Mouse (Mus musculus): ENCODE measurements at regions not wholly inside any gene's neighbourhood (a gene's known extent, or its start where the extent isn't known, plus 50 kb on each side); places are given as distances from the start of the nearest gene placed in this dataset.

DNA sequence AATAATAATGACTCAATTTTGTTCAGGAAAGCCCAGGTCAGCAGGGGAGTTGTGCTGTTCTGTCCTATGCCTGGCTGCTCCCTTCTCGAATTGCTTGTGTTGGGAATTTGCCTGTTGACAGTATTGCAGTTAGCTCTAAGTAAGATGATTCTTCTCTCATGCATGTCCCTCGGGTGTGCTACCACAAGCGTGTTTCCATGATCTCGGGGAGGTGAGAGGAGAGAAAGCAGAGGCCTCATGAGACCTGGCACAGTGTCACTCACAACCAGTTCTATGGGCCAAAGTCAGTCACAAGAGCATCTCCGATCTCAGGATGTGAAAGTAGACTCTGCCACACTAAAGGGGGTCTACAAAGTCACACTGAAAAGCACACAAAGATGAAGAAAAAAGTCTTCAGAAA lies 346.6 kb upstream of the Mmadhc start:
- no peaks in the 10 kb centered on the region for H3K36me3 ChIP-seq (ENCODE audit: control insufficient read depth, insufficient read depth, low read length)
- H3K4me3 ChIP-seq (ENCODE audit: control insufficient read depth, low read depth, low read length) = no peak overlapping the region
- H3K4me1 ChIP-seq (ENCODE audit: control insufficient read depth, insufficient read depth, low read length) = no peaks in the 10 kb centered on the region
- no peaks in the 10 kb centered on the region for H3K27me3 ChIP-seq (ENCODE audit: control insufficient read depth, insufficient read depth, low read length)
- no peak overlapping the region for H3K27ac ChIP-seq (ENCODE audit: control insufficient read depth, insufficient read depth, low read depth, low read length)
- TF ChIP-seq POLR2A (IDR thresholded peaks at IDR 0.05; ENCODE audit: control insufficient read depth, low read depth, low read length) (no peak), CTCF (IDR thresholded peaks at IDR 0.05; ENCODE audit: control insufficient read depth, insufficient read depth, insufficient replicate concordance, low read depth, low read length) (no peak)

DNA sequence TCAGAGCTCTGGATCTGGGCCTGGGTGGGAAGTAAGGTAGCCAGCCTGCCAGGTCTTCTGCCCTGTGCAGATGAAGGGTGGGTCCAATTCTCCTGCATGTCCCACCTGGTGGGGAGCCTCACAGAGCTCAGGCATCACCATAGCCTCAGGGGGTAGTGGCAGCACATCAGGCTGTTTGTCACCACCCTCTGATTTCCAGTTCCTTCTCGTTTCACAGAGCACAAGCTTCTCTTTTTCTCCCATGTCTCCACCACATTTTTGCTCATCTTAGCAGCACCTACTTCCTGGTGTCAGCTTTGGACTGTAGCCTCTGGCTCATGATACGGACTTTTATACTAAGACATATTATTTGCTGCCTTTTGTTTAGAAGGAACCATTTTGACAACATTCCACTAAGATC lies 345.6 kb upstream of the Mmadhc start:
- no peaks in the 10 kb centered on the region for H3K4me1 ChIP-seq (ENCODE audit: control insufficient read depth, insufficient read depth, low read length)
- no peak for TF ChIP-seq CTCF (IDR thresholded peaks at IDR 0.05; ENCODE audit: control insufficient read depth, insufficient read depth, insufficient replicate concordance, low read depth, low read length)
- no peak for TF ChIP-seq POLR2A (IDR thresholded peaks at IDR 0.05; ENCODE audit: control insufficient read depth, low read depth, low read length)
- H3K36me3 ChIP-seq (ENCODE audit: control insufficient read depth, insufficient read depth, low read length) = no peaks in the 10 kb centered on the region
- H3K4me3 ChIP-seq (ENCODE audit: control insufficient read depth, low read depth, low read length) = no peak overlapping the region
- H3K27ac ChIP-seq (ENCODE audit: control insufficient read depth, insufficient read depth, low read depth, low read length) = no peak overlapping the region
- H3K27me3 ChIP-seq (ENCODE audit: control insufficient read depth, insufficient read depth, low read length) = no peaks in the 10 kb centered on the region

DNA sequence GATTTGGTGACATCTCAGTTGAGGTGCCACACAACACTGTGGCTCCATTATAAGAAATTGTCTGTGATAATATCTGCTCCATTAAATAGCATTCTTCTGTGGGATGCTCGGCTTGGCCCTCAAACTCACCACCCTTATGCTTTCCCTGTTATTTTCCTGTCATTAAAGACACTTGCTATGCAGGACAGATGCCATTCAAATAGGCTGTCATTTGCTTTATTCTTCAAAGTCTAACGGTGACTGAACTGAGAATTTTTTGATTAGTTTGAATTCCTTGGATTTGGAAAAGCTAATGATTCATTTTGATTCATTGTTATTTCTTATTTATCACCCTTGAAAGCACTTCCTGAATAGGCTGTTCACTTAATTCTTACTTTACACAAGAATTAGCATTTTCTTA lies 339.3 kb upstream of the Mmadhc start:
- Histone ChIP-seq H3K36me3 (ENCODE audit: control insufficient read depth, insufficient read depth, low read length) (no peaks in the 10 kb centered on the region), H3K4me3 (ENCODE audit: control insufficient read depth, low read depth, low read length) (no peak overlapping the region), H3K4me1 (ENCODE audit: control insufficient read depth, insufficient read depth, low read length) (no peaks in the 10 kb centered on the region), H3K27ac (ENCODE audit: control insufficient read depth, insufficient read depth, low read depth, low read length) (no peak overlapping the region), H3K27me3 (ENCODE audit: control insufficient read depth, insufficient read depth, low read length) (no peaks in the 10 kb centered on the region)
- no peak for TF ChIP-seq POLR2A (IDR thresholded peaks at IDR 0.05; ENCODE audit: control insufficient read depth, low read depth, low read length)
- TF ChIP-seq CTCF (IDR thresholded peaks at IDR 0.05; ENCODE audit: control insufficient read depth, insufficient read depth, insufficient replicate concordance, low read depth, low read length) = no peak

DNA sequence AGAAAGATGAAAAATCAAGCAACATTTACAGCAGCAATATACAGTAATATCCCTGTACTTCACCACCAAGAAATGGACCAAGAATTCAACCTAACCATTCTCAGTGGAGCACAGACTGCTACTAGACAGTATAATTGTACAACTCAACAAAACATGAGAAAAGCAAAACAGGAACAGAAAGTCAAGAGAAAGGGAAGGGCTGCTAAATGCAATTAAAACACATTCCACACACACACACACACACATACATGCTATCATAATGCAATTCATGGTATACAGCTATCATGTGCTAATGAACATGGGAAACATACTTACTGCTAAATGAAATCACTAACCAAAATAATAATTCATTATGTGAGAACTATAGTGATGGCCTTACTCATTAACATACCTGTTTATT lies 335.2 kb upstream of the Mmadhc start:
- Histone ChIP-seq H3K27ac (ENCODE audit: control insufficient read depth, insufficient read depth, low read depth, low read length) (no peak overlapping the region), H3K4me1 (ENCODE audit: control insufficient read depth, insufficient read depth, low read length) (no peaks in the 10 kb centered on the region), H3K36me3 (ENCODE audit: control insufficient read depth, insufficient read depth, low read length) (no peaks in the 10 kb centered on the region), H3K27me3 (ENCODE audit: control insufficient read depth, insufficient read depth, low read length) (no peaks in the 10 kb centered on the region), H3K4me3 (ENCODE audit: control insufficient read depth, low read depth, low read length) (no peak overlapping the region)
- no peak for TF ChIP-seq POLR2A (IDR thresholded peaks at IDR 0.05; ENCODE audit: control insufficient read depth, low read depth, low read length)
- no peak for TF ChIP-seq CTCF (IDR thresholded peaks at IDR 0.05; ENCODE audit: control insufficient read depth, insufficient read depth, insufficient replicate concordance, low read depth, low read length)

DNA sequence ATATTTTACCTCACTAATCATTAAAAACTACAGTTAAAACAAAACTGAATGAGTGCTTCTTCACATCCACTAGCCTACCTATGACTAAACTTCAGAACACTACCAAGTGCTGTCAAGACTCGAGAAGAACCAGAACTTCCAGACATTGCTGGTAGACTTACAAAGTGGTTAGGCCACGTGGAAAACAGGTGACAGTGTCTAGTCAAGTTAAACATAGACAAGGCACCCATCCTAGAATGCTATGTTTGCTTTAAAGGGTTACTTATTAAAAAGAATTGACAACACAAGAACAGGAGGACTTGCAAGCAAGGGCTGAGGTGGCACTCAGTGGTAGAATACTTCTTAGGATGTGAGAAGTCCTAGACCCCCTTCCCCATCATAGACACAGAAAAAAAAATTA lies 330.9 kb upstream of the Mmadhc start:
- TF ChIP-seq CTCF (IDR thresholded peaks at IDR 0.05; ENCODE audit: control insufficient read depth, insufficient read depth, insufficient replicate concordance, low read depth, low read length) (no peak), POLR2A (IDR thresholded peaks at IDR 0.05; ENCODE audit: control insufficient read depth, low read depth, low read length) (no peak)
- no peak overlapping the region for H3K27ac ChIP-seq (ENCODE audit: control insufficient read depth, insufficient read depth, low read depth, low read length)

DNA sequence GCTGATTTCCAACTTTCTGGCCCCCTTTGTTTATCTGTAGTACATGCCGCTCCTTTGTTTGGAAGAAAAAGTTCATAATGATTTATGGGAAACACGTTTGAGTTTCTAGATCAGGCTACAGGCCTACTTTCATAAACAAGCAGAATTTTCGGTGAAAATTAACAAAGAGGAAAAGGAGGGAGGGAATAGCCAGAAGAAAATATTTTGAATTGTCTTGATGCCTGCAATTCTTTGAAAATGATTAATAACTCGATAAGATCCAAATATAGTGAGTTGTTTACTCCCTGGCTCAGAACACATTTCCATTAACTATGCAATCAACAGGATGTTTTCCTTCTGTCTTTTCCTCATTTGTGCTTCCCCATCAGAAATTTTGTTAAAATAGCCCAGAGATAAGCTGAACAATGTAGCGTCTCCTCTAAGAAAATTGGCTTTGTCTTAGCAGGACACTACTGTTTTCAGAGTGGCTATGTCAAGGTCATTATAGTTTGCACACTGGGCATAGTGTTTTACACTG lies 328.7 kb upstream of the Mmadhc start:
- Histone ChIP-seq H3K27ac (ENCODE audit: control insufficient read depth, insufficient read depth, low read depth, low read length) (no peak overlapping the region), H3K27me3 (ENCODE audit: control insufficient read depth, insufficient read depth, low read length) (no peaks in the 10 kb centered on the region), H3K4me3 (ENCODE audit: control insufficient read depth, low read depth, low read length) (no peak overlapping the region), H3K4me1 (ENCODE audit: control insufficient read depth, insufficient read depth, low read length) (no peaks in the 10 kb centered on the region), H3K36me3 (ENCODE audit: control insufficient read depth, insufficient read depth, low read length) (no peaks in the 10 kb centered on the region)
- TF ChIP-seq POLR2A (IDR thresholded peaks at IDR 0.05; ENCODE audit: control insufficient read depth, low read depth, low read length) (no peak), CTCF (IDR thresholded peaks at IDR 0.05; ENCODE audit: control insufficient read depth, insufficient read depth, insufficient replicate concordance, low read depth, low read length) (no peak)

More for the DNA sequence above, 330.9 kb upstream of the Mmadhc start:
- Histone ChIP-seq H3K4me3 (ENCODE audit: control insufficient read depth, low read depth, low read length) (no peak overlapping the region), H3K27me3 (ENCODE audit: control insufficient read depth, insufficient read depth, low read length) (no peaks in the 10 kb centered on the region), H3K4me1 (ENCODE audit: control insufficient read depth, insufficient read depth, low read length) (no peaks in the 10 kb centered on the region), H3K36me3 (ENCODE audit: control insufficient read depth, insufficient read depth, low read length) (no peaks in the 10 kb centered on the region)

DNA sequence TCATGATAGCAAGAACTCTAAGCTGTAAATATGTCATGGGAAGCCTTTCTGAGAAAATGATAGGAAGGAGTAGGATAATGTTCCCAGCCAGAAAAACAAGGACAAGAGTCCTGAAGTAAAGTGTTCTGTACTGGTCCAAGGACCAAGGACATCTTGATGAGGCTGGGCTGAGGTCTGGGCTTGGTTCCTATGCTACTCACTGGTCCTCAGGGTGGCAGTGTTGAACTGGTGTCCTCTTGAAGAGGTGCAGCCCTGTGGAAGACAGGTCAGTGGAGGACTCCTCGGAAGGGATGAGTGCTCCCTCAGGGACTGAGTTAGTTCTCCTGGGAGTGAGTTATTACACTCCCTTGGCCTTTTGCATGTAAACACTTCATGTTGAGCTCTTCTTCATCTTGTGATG lies 312.5 kb upstream of the Mmadhc start:
- no peak overlapping the region for H3K4me3 ChIP-seq (ENCODE audit: control insufficient read depth, low read depth, low read length)
- no peaks in the 10 kb centered on the region for H3K4me1 ChIP-seq (ENCODE audit: control insufficient read depth, insufficient read depth, low read length)
- no peaks in the 10 kb centered on the region for H3K36me3 ChIP-seq (ENCODE audit: control insufficient read depth, insufficient read depth, low read length)
- H3K27me3 ChIP-seq (ENCODE audit: control insufficient read depth, insufficient read depth, low read length) = no peaks in the 10 kb centered on the region
- H3K27ac ChIP-seq (ENCODE audit: control insufficient read depth, insufficient read depth, low read depth, low read length) = no peak overlapping the region
- TF ChIP-seq CTCF (IDR thresholded peaks at IDR 0.05; ENCODE audit: control insufficient read depth, insufficient read depth, insufficient replicate concordance, low read depth, low read length) = peak; percentile 44; the same call in 1 of the 2 replicates
- no peak for TF ChIP-seq POLR2A (IDR thresholded peaks at IDR 0.05; ENCODE audit: control insufficient read depth, low read depth, low read length)

DNA sequence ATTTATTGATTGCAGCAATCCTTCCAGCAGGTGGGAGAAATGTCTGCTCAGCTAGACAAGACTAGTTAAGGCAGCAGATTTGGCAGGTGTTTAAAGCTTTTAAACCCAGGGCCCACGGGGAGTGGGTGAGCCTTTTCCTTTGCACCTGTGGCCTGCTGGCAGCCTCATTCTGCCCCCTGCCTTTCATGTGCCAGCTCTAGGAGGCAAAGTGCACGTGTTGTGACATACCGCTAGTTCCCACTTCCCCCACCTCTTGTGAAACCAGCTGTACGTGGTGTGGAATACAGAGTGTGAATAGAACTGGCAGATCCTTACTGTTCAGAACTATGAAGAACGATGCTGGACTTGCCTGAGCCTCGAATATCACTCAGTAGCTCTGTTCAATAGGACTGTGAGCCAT lies 292.6 kb upstream of the Mmadhc start:
- H3K27ac ChIP-seq (ENCODE audit: control insufficient read depth, insufficient read depth, low read depth, low read length) = no peak overlapping the region
- no peaks in the 10 kb centered on the region for H3K36me3 ChIP-seq (ENCODE audit: control insufficient read depth, insufficient read depth, low read length)
- no peaks in the 10 kb centered on the region for H3K27me3 ChIP-seq (ENCODE audit: control insufficient read depth, insufficient read depth, low read length)
- TF ChIP-seq POLR2A (IDR thresholded peaks at IDR 0.05; ENCODE audit: control insufficient read depth, low read depth, low read length) (no peak), CTCF (IDR thresholded peaks at IDR 0.05; ENCODE audit: control insufficient read depth, insufficient read depth, insufficient replicate concordance, low read depth, low read length) (no peak)
- H3K4me1 ChIP-seq (ENCODE audit: control insufficient read depth, insufficient read depth, low read length) = no peaks in the 10 kb centered on the region
- H3K4me3 ChIP-seq (ENCODE audit: control insufficient read depth, low read depth, low read length) = no peak overlapping the region

Measured in testis, adult 2 months (tissue).